Mouse (Mus musculus) stomach, embryonic 14.5 days (tissue): ENCODE data around the gene Farp1. TPM values are rescaled to one million over a fixed set of nuclear protein-coding genes. Genes with fewer than 3 reads are reported as not detected.
A peak's percentile ranks its signal among the peaks of the same experiment; 100 is the strongest.
"Not testable (repeated sequence)": the region's sequence is repeated elsewhere in the genome, so short reads cannot be mapped to it uniquely, and the experiment has no call there.

ENCODE experiments used
- ATAC-seq: fragments of 200-750 bp; cut with Nextera tagmentation; 2 replicates; pipeline ENCODE4 v1.8.0; 2017; ENCODE audit warnings: low read depth, moderate TSS enrichment; ENCODE audit not compliant: insufficient number of reproducible peaks, insufficient read depth, low FRiP score
- H3K27ac ChIP-seq: fragments of 300-500 bp; sonication (generic); 2 replicates; pipeline ENCODE4 v1.5.1; 2014; ENCODE audit warnings: mild to moderate bottlenecking, low read length, moderate library complexity, mixed read lengths
- H3K27me3 ChIP-seq: fragments of 300-500 bp; sonication (generic); 2 replicates; pipeline ENCODE4 v1.6.1; 2014; ENCODE audit warnings: low read length, control low read depth, mixed read lengths; ENCODE audit not compliant: control insufficient read depth, insufficient read depth
- H3K36me3 ChIP-seq: fragments of 300-500 bp; sonication (generic); 2 replicates; pipeline ENCODE4 v1.6.1; 2014; ENCODE audit warnings: mild to moderate bottlenecking, control low read depth, low read length, moderate library complexity, mixed read lengths; ENCODE audit not compliant: control insufficient read depth, insufficient read depth
- H3K4me1 ChIP-seq: fragments of 300-500 bp; sonication (generic); 2 replicates; pipeline ENCODE4 v1.6.1; 2014; ENCODE audit warnings: low read length, control low read depth, mixed read lengths; ENCODE audit not compliant: control insufficient read depth, insufficient read depth
- H3K4me2 ChIP-seq: fragments of 300-500 bp; sonication (generic); replicated peaks from 2 replicates; pipeline ENCODE4 v1.6.1; 2014; ENCODE audit warnings: low read depth, low read length, control low read depth
- H3K4me3 ChIP-seq: fragments of 300-500 bp; sonication (generic); 2 replicates; pipeline ENCODE4 v1.5.1; 2014; ENCODE audit warnings: low read depth, low read length, control low read depth
- H3K9ac ChIP-seq: fragments of 300-500 bp; sonication (generic); replicated peaks from 2 replicates; pipeline ENCODE4 v1.6.1; 2014; ENCODE audit warnings: low read depth, mild to moderate bottlenecking, control low read depth, low read length, moderate library complexity, mixed read lengths
- H3K9me3 ChIP-seq: fragments of 300-500 bp; sonication (generic); 2 replicates; pipeline ENCODE4 v1.6.1; 2016; ENCODE audit warnings: low read depth, low read length, control low read depth; ENCODE audit not compliant: control insufficient read depth
- WGBS: fragments of 180-500 bp; shearing (Covaris S2); extraction: QIAGEN DNeasy Blood & Tissue Kit; methylation state at CpG from one replicate; pipeline ENCODE4 v1.1.7; 2014; 5-methylcytosine and 5-hydroxymethylcytosine counted together
- polyA plus RNA-seq: library from polyadenylated mRNA; unstranded; fragments of >200 nt; fragmentation: Nextera tagmentation; extraction: Ambion mirVana; gene quantifications from 2 replicates; pipeline ENCODE4 v1.2.1, GENCODE M21; 2014

The Farp1 gene
- polyA plus RNA-seq, 1 experiment from 2014 or later: 22.2 TPM

DNA sequence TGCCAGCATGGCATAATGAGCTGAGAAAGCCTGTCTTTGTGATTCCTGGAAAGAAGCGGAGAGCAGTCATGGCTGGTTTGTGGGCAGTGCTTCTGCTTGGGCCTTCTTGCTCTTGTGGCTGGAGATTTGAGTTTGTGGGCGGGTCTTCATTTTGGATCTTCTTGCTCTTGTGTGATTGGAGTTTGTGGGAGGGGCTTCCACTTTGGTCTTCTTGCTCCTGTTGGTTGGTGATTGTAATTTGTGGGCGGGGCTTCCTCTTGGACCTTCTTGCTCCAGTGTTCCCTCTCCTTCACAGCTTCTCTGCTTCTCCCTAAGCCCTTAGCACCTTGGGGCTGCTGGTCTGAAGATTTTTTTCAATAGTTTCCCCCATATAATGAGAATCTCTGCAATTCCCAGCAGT, 90.7 kb downstream of the Farp1 start:
- no peak overlapping the region for H3K4me2 ChIP-seq
- 86% methylated on average over 3 of the region's 3 CpGs for WGBS
- no peak for ATAC-seq
- no peaks in the 10 kb centered on the region for H3K27me3 ChIP-seq
- no peak overlapping the region for H3K9ac ChIP-seq
- no peak overlapping the region for H3K27ac ChIP-seq
- H3K4me1 ChIP-seq: peaks cover 26% of the 10 kb centered on the region
- no peak overlapping the region for H3K4me3 ChIP-seq
- no peaks in the 10 kb centered on the region for H3K36me3 ChIP-seq
- no peaks in the 10 kb centered on the region for H3K9me3 ChIP-seq

DNA sequence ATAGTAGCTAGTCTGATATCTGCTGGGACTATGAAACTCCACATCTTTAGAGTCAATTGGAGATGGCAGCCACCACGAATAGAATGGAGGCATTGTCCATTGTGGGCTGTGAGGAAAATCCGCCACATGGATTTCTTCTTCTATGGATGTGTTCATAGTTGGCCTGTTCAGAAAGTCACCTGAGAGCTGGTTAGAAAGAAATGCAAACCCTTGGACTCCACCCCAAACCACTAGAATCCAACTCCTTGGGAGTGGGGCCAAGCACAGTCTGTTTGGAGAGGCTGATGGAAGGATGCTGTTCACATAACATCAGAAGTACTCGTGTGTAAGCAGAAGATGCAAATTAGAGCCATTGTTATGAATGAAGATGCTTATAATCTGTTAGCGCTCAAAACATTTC, 91.3 kb downstream of the Farp1 start:
- whole genome bisulfite sequencing: 87% methylated on average over 4 of the region's 4 CpGs
- Histone ChIP-seq H3K9ac (no peak overlapping the region), H3K4me2 (no peak overlapping the region), H3K27ac (no peak overlapping the region), H3K27me3 (no peaks in the 10 kb centered on the region), H3K4me1 (peaks cover 26% of the 10 kb centered on the region), H3K36me3 (no peaks in the 10 kb centered on the region), H3K4me3 (no peak overlapping the region), H3K9me3 (no peaks in the 10 kb centered on the region)
- ATAC-seq: no peak

DNA sequence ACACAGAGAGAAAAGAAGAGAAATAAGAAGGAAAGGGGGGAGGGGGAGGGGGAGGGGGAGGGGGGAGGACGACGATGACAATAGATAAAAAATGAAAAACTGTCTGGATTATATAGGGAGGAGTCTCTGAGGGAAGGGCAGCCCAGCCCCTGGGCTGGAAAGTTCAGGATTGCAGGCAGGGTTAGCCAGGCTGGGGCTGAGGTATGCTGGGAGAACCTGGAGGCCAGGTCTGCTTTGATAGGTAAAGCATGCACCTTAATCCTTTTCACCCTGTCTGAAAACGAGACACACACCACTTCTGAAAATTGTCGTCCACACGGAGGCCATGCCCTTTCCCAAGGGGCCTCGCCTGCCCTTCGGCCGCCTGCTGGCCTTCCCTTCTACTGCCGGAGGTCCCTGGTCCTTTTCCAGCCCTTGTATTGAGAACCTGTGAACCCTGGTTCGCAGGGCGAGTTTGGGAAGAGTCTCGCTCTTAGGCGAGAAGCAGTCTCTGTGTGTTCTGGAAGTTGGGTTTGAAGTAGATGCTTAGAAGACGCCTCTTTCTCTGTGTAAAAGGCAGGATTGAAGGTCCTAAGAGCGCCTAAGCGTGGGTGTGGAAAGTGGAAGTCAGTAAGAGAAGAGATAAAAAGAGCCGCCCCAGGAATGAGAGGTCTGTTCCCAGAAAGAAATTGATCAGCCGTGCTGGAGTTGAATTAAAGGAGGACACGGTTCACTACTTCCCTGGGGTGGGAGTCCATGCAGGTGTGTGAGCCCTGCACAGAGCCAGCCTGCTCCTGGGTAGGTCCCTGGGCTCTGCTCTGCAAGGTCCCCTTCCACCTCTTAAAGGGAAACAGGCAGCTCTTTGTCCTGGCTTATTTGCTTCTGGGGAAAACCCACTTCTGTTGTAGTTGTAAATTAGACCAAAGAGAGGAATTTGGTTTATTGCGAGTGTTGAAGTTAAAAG, 94.1 kb downstream of the Farp1 start:
- H3K9ac ChIP-seq: no peak overlapping the region

DNA sequence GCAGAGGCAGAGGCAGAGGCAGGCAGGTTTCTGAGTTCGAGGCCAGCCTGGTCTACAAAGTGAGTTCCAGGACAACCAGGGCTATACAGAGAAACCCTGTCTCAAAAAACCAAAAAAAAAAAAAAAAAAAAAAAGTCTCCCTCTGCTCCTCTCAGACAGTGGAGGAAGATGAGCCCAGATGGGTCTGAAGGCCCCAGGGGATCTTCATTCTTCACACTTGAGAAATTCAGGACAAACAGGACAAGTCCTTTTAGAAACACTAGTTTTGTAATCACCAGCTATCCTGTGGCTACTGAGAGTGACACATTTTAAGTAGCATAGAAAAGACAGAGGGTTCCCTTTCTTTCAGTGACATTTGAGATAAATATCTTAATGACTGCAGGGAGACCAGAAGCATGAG, 95.4 kb downstream of the Farp1 start:
- H3K9ac ChIP-seq, H3K27me3 ChIP-seq, H3K4me2 ChIP-seq, H3K4me1 ChIP-seq, H3K4me3 ChIP-seq, H3K9me3 ChIP-seq, H3K27ac ChIP-seq, ATAC-seq, H3K36me3 ChIP-seq: not testable (repeated sequence)
- 83% methylated on average over 1 of the region's 1 CpGs for WGBS

More for the DNA sequence above, 94.1 kb downstream of the Farp1 start:
- Histone ChIP-seq H3K27ac (no peak overlapping the region), H3K4me1 (peaks cover 12% of the 10 kb centered on the region), H3K36me3 (no peaks in the 10 kb centered on the region), H3K27me3 (no peaks in the 10 kb centered on the region), H3K4me3 (no peak overlapping the region), H3K9me3 (no peaks in the 10 kb centered on the region), H3K4me2 (no peak overlapping the region; the same call in 1 of the 2 replicates)
- peak; percentile 59; the same call in 1 of the 2 replicates for ATAC-seq
- WGBS: 47% methylated on average over 20 of the region's 20 CpGs

DNA sequence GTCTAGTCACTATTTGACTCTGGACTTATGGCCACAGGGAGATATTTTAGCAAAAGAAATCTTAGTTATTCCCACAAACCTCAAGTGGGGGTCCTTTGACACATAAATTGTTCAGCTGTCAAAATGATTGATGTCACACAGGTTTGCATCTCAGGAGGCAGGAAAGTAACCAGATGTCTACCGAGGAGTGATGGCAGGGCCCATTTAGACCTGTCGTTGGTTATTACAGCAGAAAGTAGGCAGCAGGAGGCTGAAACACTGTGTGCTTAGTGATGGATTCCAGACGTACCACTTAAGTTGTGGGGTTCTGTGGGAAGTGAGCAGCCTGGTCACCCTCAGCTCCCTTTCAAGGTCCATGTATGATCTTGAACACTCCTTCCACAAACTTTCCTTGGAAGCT, 99.4 kb downstream of the Farp1 start:
- Histone ChIP-seq H3K4me2 (no peak overlapping the region), H3K9me3 (no peaks in the 10 kb centered on the region), H3K27ac (no peak overlapping the region), H3K36me3 (no peaks in the 10 kb centered on the region), H3K9ac (no peak overlapping the region), H3K4me3 (no peak overlapping the region), H3K27me3 (no peaks in the 10 kb centered on the region), H3K4me1 (peaks cover 15% of the 10 kb centered on the region; the same call in 1 of the 2 replicates)
- ATAC-seq: no peak
- 15% methylated on average over 3 of the region's 3 CpGs for WGBS

DNA sequence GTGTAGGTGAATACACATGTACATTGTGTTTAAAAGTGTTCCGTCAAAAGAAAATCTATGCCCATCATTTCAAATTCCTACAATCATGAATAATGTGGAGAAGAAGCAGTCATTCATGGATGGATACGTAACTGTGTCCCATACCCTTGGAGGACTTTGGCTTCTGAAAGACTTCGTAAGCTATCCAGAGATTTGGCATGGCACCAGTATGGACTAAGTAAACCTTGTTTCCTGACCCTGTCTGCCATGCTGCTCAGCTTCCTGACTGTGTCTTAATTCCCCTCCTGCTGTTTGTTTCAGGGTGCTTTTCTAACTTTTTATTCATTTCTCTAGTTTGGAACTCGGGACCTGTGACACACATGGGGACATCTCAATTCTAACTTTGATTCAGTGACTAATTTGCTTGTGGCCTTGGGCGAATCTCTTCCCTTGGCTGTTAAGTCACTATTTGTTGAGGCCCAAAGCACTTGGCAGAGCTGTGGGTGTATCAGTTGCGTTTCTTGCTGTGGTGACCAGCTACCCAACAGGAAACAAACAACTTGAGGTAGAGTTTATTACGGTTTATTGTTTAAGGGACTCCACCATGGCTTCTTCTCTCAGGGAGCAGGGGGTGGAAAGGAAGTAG, 108.9 kb downstream of the Farp1 start:
- ATAC-seq: no peak
- no peak overlapping the region for H3K27ac ChIP-seq
- H3K9me3 ChIP-seq: no peaks in the 10 kb centered on the region
- H3K4me3 ChIP-seq: no peak overlapping the region
- H3K4me1 ChIP-seq: peaks cover 34% of the 10 kb centered on the region
- H3K36me3 ChIP-seq: no peaks in the 10 kb centered on the region
- H3K4me2 ChIP-seq: no peak overlapping the region
- H3K27me3 ChIP-seq: no peaks in the 10 kb centered on the region
- 86% methylated on average over 7 of the region's 7 CpGs for WGBS
- H3K9ac ChIP-seq: no peak overlapping the region

DNA sequence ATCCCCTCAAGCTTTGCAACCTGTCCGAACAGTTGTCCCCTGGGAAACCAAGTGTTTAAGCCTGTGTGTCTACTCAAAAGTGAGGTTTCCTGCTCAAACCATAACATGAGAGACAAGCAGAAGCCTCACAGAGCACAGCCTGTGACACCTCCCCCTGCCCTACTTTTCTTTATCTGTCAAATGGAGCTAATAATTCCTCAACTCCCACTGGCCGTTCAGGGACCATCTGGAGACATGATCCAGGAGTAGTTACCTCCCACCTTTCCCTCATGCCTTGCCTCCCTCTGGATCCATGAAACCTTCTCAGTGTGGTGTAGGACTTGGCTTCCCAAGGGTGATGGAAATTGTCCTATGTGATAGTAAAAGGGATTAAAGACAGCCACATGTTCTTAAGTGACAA, 109.5 kb downstream of the Farp1 start:
- peaks cover 34% of the 10 kb centered on the region for H3K4me1 ChIP-seq
- H3K4me3 ChIP-seq: no peak overlapping the region
- H3K4me2 ChIP-seq: no peak overlapping the region
- 49% methylated on average over 2 of the region's 2 CpGs for WGBS
- no peak for ATAC-seq
- no peaks in the 10 kb centered on the region for H3K9me3 ChIP-seq
- no peak overlapping the region for H3K9ac ChIP-seq
- H3K36me3 ChIP-seq: no peaks in the 10 kb centered on the region
- no peak overlapping the region for H3K27ac ChIP-seq
- no peaks in the 10 kb centered on the region for H3K27me3 ChIP-seq

DNA sequence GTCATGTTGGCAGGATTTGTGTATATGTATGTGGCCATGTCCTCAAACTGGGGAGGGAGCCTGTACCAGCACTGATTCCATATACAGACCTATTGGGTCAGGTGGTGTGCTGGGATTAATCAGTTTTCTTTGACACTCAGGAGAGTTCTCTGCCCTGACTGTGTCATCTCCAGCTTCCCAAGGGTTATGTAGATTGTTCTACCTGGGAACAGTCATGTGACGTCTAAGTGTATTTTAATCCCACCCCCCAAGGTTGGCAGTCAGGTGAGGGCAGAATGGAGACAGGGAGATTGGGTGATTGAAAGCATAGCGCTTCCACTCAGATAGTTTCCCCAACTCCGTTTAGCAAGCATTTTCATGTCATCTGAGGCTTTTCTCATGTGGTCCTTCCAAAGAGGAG, 110.3 kb downstream of the Farp1 start:
- H3K9me3 ChIP-seq: no peaks in the 10 kb centered on the region
- peaks cover 29% of the 10 kb centered on the region for H3K4me1 ChIP-seq
- no peaks in the 10 kb centered on the region for H3K27me3 ChIP-seq
- peak; percentile 24; the same call in 1 of the 2 replicates for ATAC-seq
- H3K27ac ChIP-seq: peak overlapping the region; percentile 44; the same call in 1 of the 2 replicates
- peak overlapping the region; percentile 32; the same call in 1 of the 2 replicates for H3K4me2 ChIP-seq
- H3K9ac ChIP-seq: no peak overlapping the region
- H3K4me3 ChIP-seq: no peak overlapping the region
- 48% methylated on average over 3 of the region's 3 CpGs for WGBS
- H3K36me3 ChIP-seq: no peaks in the 10 kb centered on the region
